Mouse (Mus musculus) retina, adult 2 months (tissue): ENCODE data around the gene Sectm1b.
"Not testable (repeated sequence)": the region's sequence is repeated elsewhere in the genome, so short reads cannot be mapped to it uniquely, and the experiment has no call there.

Experiments used
- DNase-seq: peaks from one replicate; pipeline ENCODE4 v3.0.0-alpha.2; 2012; ENCODE audit warnings: low read depth, low spot score

Sectm1b gene

GRCm38 (mm10) chr11:121063379-121063778 is at the start of gene Sectm1b:
Sectm1b (minus strand) TSS chr11:121063569.
- DNase-seq = no peak

GRCm38 (mm10) chr11:121112091-121112775 is 48.9 kb upstream of the Sectm1b start:
- no peak for DNase-seq

- no peak for DNase-seq
Observed at GRCm38 (mm10) chr11:121111601-121112000, 48.2 kb upstream of the Sectm1b start.

- DNase-seq = no peak
Observed at GRCm38 (mm10) chr11:121111051-121111450, 47.7 kb upstream of the Sectm1b start.

GRCm38 (mm10) chr11:121109986-121110385 is 46.6 kb upstream of the Sectm1b start:
- no peak for DNase-seq

- no peak for DNase-seq
Observed at GRCm38 (mm10) chr11:121108061-121108460, 44.7 kb upstream of the Sectm1b start.

GRCm38 (mm10) chr11:121107242-121107641 is 43.9 kb upstream of the Sectm1b start:
- not testable (repeated sequence) for DNase-seq

GRCm38 (mm10) chr11:121101124-121101805 is 37.9 kb upstream of the Sectm1b start:
- no peak for DNase-seq

GRCm38 (mm10) chr11:121100692-121101091 is 37.3 kb upstream of the Sectm1b start:
- DNase-seq = no peak

- DNase-seq = no peak
Observed at GRCm38 (mm10) chr11:121099762-121100161, 36.4 kb upstream of the Sectm1b start.

GRCm38 (mm10) chr11:121092606-121093585 is 29.5 kb upstream of the Sectm1b start:
- no peak for DNase-seq

- DNase-seq = no peak
Observed at GRCm38 (mm10) chr11:121090943-121091342, 27.6 kb upstream of the Sectm1b start.

- no peak for DNase-seq
Observed at GRCm38 (mm10) chr11:121089756-121090546, 26.6 kb upstream of the Sectm1b start.

- DNase-seq = no peak
Observed at GRCm38 (mm10) chr11:121088997-121089396, 25.6 kb upstream of the Sectm1b start.

GRCm38 (mm10) chr11:121086296-121086695 is 22.9 kb upstream of the Sectm1b start:
- no peak for DNase-seq

GRCm38 (mm10) chr11:121085181-121085580 is 21.8 kb upstream of the Sectm1b start:
- DNase-seq = no peak

- DNase-seq = no peak
Observed at GRCm38 (mm10) chr11:121082857-121083500, 19.6 kb upstream of the Sectm1b start.

GRCm38 (mm10) chr11:121082250-121082649 is 18.9 kb upstream of the Sectm1b start:
- no peak for DNase-seq

GRCm38 (mm10) chr11:121081120-121081519 is 17.8 kb upstream of the Sectm1b start, which contains the start of gene Sectm1a:
Sectm1a (minus strand) TSS chr11:121081220.
- DNase-seq = no peak

GRCm38 (mm10) chr11:121080330-121080729 is 17.0 kb upstream of the Sectm1b start:
- no peak for DNase-seq

GRCm38 (mm10) chr11:121075655-121076054 is 12.3 kb upstream of the Sectm1b start:
- DNase-seq = no peak
